Mouse (Mus musculus) cortical plate, adult 2 months (tissue): Measurements from ENCODE around the gene Ndufs2. TPM values are rescaled to one million over a fixed set of nuclear protein-coding genes. Genes with fewer than 3 reads are reported as not detected.
A peak's percentile ranks its signal among the peaks of the same experiment; 100 is the strongest.

ENCODE experiments used
- H3K27ac ChIP-seq: fragments of 200-500 bp; 2 replicates; pipeline ENCODE4 v1.5.1; 2012; ENCODE audit warnings: low read length, control low read depth, inconsistent platforms; ENCODE audit not compliant: insufficient read depth
- H3K4me1 ChIP-seq: fragments of 200-500 bp; 2 replicates; pipeline ENCODE4 v1.6.1; 2011; ENCODE audit warnings: low read length; ENCODE audit not compliant: control insufficient read depth, insufficient read depth
- H3K4me3 ChIP-seq: fragments of 200-500 bp; 2 replicates; pipeline ENCODE4 v1.5.1; 2011; ENCODE audit warnings: mild to moderate bottlenecking, low read length, control low read depth; ENCODE audit not compliant: insufficient read depth
- CTCF ChIP-seq: fragments of 200-500 bp; IDR thresholded peaks from 2 replicates; pipeline ENCODE4 v1.5.1; 2011; ENCODE audit warnings: mild to moderate bottlenecking, control low read depth, low read length; ENCODE audit not compliant: insufficient read depth; ENCODE audit errors: extremely low read depth
- POLR2A ChIP-seq: fragments of 200-500 bp; IDR thresholded peaks from 2 replicates; pipeline ENCODE4 v1.6.1; 2011; ENCODE audit warnings: mild to moderate bottlenecking, low read length, control low read depth; ENCODE audit not compliant: insufficient read depth; ENCODE audit errors: extremely low read depth
- polyA plus RNA-seq: library from polyadenylated mRNA; depleted of rRNA; stranded (reverse); fragments of >200 nt; gene quantifications from 2 replicates; pipeline ENCODE4 v1.2.3, GENCODE M21; 2012

Gene Ndufs2
- polyA plus RNA-seq, 1 experiment = 215 TPM

DNA sequence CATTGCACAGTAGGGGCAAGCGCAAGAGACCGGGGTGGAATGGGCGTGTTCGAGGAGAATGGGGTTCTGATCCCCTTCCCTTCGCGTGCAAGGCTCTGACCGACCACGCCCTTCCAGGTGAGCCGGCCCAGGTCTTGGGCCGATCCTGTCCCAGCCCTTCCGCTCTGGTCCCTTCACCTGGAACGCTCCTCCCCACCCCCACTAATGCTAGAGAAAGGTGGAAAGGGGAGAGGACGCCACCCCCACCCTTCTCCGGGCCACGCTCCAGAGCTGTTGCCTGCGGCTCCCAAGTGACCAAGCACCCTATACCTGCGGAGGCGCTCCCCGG lies 19.3 kb upstream of the Ndufs2 start:
- Histone ChIP-seq H3K4me3 (peak overlapping the region; percentile 95), H3K4me1 (peaks cover 7% of the 10 kb centered on the region; the same call in 1 of the 2 replicates), H3K27ac (peak overlapping the region; percentile 54; the same call in 1 of the 2 replicates)
- TF ChIP-seq CTCF (no peak), POLR2A (no peak)

- Histone ChIP-seq H3K4me1 (peaks cover 7% of the 10 kb centered on the region; the same call in 1 of the 2 replicates), H3K27ac (peak within 1 kb of the TSS; percentile 54), H3K4me3 (peak within 1 kb of the TSS; percentile 95)
- TF ChIP-seq CTCF = no peak
- TF ChIP-seq POLR2A = peak; percentile 99
These were observed 18.8 kb upstream of the Ndufs2 start, which contains the start of gene B4galt3 for GRCm38 (mm10) chr1:171269848-171270572. Gene B4galt3 (plus strand): TSS chr1:171270328.

- TF ChIP-seq POLR2A (no peak), CTCF (no peak)
- Histone ChIP-seq H3K4me1 (peaks cover 9% of the 10 kb centered on the region), H3K27ac (no peak overlapping the region)
These were observed 17.2 kb upstream of the Ndufs2 start for GRCm38 (mm10) chr1:171268341-171268740.

GRCm38 (mm10) chr1:171265971-171266744 lies 15.0 kb upstream of the Ndufs2 start:
- no peak overlapping the region for H3K27ac ChIP-seq
- H3K4me3 ChIP-seq = no peak overlapping the region
- peaks cover 11% of the 10 kb centered on the region for H3K4me1 ChIP-seq
- TF ChIP-seq CTCF = no peak
- TF ChIP-seq POLR2A = no peak

More at GRCm38 (mm10) chr1:171268341-171268740, 17.2 kb upstream of the Ndufs2 start:
- no peak overlapping the region for H3K4me3 ChIP-seq

- peak overlapping the region; percentile 53; the same call in 1 of the 2 replicates for H3K27ac ChIP-seq
- peaks cover 8% of the 10 kb centered on the region for H3K4me1 ChIP-seq
- no peak overlapping the region for H3K4me3 ChIP-seq
- TF ChIP-seq CTCF = no peak
- TF ChIP-seq POLR2A = no peak
These were observed 12.7 kb upstream of the Ndufs2 start for GRCm38 (mm10) chr1:171263666-171264461.

GRCm38 (mm10) chr1:171263185-171263611 lies 12.0 kb upstream of the Ndufs2 start:
- H3K4me3 ChIP-seq = no peak overlapping the region

GRCm38 (mm10) chr1:171262594-171263130 lies 11.5 kb upstream of the Ndufs2 start:
- H3K4me1 ChIP-seq = peaks cover 8% of the 10 kb centered on the region
- no peak overlapping the region; the same call in 1 of the 2 replicates for H3K4me3 ChIP-seq
- no peak for TF ChIP-seq CTCF
- TF ChIP-seq POLR2A = no peak
- H3K27ac ChIP-seq = peak overlapping the region; percentile 57

More at GRCm38 (mm10) chr1:171263185-171263611, 12.0 kb upstream of the Ndufs2 start:
- H3K27ac ChIP-seq = peak overlapping the region; percentile 57; the same call in 1 of the 2 replicates
- peaks cover 8% of the 10 kb centered on the region for H3K4me1 ChIP-seq
- TF ChIP-seq CTCF (no peak), POLR2A (no peak)

- Histone ChIP-seq H3K4me1 (peaks cover 8% of the 10 kb centered on the region), H3K4me3 (no peak overlapping the region), H3K27ac (no peak overlapping the region)
- no peak for TF ChIP-seq CTCF
- TF ChIP-seq POLR2A = no peak
These were observed 9.1 kb upstream of the Ndufs2 start for GRCm38 (mm10) chr1:171260316-171260715.

GRCm38 (mm10) chr1:171258921-171259320 lies 7.7 kb upstream of the Ndufs2 start:
- H3K4me1 ChIP-seq = peaks cover 8% of the 10 kb centered on the region
- no peak overlapping the region for H3K4me3 ChIP-seq
- no peak overlapping the region for H3K27ac ChIP-seq
- no peak for TF ChIP-seq CTCF
- no peak for TF ChIP-seq POLR2A
